Mouse (Mus musculus) kidney, postnatal 14 days (tissue): Measurements from ENCODE around the gene Cnr2.
"Not testable (repeated sequence)": the region's sequence is repeated elsewhere in the genome, so short reads cannot be mapped to it uniquely, and the experiment has no call there.

Experiments
- DNase-seq: peaks from one replicate; pipeline ENCODE4 v3.0.0; 2022; ENCODE audit warnings: mixed read lengths

Gene Cnr2

DNA sequence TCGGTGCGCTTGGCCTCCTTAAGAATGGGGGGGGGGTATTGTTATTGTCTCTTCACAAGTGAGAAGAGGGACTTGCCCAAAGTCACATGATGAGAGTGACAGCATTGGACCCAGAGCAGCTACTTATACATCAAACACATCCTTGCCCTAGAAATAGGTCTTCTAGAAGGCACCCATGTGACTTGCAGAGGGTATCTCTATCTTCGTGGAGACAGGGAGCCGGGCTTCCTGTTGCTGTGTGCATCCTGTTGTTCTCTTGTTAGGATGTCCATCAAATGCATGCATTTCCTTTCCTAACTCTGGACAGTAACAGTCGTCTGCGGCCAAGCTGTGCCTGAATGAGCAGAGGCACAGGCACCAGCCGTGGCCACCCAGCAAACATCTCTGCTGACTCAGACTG, 16.3 kb downstream of the Cnr2 start:
- peak; percentile 60 for DNase-seq

DNA sequence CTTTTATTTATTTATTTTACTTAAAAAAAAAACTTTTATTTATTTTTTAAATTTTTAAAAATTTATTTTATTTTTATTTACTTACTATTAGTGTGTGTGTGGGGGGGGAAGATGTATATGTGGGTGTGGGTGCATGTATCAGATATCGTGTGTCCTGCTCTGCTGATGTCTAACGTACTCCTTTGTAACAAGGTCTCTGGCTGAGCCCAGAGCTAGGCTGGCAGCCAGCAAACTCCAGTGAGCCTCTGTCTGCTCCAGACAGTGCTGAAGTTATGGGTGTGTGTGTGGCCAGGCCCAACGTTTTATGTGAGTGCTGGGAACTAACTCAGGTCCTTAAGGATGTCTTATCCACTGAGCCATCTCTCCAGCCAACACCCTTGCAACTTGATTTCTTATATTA, 17.0 kb downstream of the Cnr2 start:
- DNase-seq, result no peak

DNA sequence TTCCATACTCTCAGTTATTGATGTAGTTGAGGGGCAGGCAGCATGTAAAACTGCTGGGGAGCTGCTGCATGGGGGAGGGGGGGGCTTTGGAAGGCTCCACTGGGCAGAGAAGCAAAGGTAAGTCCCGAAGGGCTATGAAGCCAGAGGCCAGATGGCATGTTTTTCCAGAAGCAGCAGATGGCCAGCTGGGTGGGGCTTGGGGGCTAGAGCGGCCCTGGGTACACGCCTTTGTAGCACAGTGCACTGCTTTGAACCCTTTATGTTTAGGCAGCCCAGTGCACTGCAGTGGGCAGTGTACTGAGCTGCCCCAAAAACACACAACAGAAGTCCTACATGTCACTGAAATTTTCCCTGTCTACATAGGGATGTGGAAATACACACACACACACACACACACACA, 17.6 kb downstream of the Cnr2 start:
- no peak for DNase-seq

DNA sequence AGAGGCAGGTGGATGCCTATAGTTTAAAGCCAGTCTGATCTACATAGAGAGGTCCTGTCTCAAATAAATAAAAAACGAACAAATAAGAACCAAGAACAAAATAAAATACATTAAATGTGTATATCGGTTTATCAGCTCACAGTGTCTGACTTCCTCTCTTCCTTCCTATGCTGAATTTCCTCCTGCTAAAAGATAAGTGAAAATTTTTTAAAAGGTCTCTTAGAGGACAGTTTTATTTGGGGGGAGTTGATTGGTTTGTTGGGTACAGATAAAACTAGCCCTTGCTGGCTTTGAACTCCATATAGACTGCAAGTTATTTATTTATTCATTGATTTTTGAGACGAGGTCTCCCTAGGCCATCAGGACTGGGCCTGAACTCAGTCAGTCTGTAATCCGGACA, 18.2 kb downstream of the Cnr2 start:
- no peak for DNase-seq

DNA sequence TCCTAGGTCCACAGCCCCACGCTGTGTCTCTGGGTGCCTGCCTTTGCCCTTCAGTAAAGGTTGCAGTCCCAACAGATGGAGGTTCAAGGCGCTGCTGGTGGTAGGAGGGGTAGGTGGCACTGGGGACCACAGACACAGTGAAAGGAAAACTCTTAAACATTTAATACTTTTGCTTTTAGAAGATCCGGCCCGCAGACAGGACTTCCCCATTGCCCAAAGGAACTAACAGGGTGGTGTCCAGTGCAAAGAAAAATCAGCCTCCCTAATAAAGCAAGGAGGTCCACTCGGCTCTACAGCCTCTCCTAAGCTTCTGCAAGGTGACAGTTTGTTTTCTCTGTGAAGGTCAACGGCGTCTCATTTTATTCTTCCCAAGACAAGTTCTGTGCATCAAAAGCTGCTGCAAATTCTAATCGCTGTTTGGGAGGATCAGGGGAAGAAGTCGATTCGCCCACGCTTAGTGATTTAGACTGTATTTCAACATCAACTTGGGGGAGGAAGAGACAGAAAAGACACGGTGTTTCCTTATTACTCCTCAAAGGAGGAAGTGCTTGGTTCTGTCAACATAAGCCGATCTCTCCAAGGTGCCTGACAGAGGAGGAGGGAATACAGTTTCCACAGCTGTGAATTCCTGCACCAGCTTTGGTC, 23.6 kb downstream of the Cnr2 start:
- DNase-seq, result no peak

DNA sequence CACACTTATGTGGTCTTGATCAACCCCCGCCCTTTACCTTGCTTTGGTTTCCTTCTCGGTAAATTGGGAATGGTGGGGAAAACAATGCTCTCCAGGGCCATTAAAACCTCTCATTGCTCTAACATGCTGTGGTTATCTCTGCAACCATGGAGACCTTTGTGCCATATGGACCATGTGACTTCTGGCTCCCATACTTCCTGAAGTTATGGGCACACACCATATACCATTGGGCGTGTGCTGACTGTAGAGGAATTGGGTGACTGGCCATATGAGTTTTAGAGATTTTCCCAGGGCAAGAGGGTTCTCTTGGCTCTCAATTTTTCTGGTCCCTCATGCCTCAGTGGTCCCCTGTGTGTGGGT, 24.1 kb downstream of the Cnr2 start:
- no peak for DNase-seq

DNA sequence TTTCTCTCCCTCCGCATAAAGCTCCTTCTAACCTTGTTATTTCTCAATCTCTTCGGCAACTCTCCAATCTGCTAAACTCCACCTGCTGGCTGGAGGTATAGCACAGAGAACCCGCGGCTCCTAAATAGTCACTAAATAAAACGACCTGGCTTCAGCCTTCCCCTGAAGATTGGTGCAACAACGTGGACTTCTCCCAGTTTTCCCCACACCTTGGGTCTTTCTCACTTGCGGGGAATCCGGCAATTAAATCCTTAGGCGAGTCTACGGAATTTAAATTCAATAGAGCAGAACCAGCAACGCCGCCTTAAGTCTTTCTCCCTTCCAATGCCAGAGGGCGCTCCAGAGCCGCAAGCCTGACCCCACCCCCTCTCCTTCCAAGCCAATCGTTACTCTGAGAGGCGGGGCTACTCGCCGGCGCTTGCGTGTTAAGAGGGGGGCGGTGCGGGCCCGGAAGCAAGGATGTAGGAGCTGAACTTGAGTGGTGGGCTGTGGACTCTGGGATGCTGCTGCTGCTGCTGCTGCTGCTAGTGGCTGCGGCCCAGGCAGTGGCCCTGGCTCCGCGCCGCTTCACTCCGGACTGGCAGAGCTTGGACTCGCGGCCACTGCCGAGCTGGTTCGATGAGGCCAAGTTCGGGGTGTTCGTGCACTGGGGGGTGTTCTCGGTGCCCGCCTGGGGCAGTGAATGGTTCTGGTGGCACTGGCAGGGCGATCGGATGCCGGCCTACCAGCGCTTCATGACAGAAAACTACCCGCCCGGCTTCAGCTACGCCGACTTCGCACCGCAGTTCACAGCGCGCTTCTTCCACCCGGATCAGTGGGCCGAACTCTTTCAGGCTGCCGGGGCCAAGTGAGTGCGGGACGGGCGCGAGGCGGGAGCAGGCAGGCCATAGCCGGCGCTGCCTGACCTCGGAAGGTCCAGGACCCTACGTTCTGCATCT, 25.4 kb downstream of the Cnr2 start, which contains the start of gene Fuca1:
Fuca1 (plus strand) TSS at position 432 of the 938 bp plus-strand sequence.
- DNase-seq, result peak; percentile 97

DNA sequence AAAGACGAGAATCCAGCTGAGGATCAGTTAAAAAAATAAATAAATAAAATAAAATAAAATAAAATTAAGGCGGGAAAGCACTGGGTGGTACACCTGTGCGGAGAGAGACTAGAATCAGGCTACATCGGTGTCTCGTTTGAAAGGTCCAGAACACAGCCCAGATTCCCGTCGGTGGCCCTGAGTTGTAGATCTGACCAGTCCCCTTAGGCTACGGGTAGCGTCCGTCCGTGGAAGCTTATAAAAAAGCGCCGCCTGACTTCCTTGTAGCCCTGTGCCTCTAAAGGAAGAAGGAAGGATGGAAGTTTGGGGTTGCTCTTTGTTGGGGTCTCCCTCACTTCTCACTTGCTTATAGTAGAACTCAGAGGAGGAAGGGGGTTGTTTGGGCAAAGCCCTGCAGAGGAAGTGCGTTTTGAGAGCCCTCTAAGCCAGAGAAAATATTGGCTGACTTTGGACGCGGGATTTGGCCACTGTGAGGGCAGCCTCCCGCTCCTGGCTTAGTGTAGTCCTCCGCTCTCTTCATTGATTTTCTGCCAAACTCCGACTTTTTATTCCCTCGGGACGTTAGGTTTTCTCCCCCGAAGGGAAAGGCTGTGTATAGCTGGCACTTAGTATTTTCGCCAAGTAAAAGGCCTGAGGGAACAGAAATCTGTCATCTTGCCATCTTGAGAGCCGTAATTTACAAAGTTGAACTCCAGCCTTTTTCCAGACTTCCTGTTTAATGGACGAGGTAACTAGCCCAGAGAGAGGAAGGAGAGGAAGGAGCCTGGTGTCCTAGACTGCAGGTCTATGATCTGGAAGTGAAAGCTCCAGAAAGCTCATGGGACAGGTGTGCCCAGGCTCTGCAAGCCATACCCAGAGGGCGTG, 26.3 kb downstream of the Cnr2 start:
- DNase-seq, result peak; percentile 37

DNA sequence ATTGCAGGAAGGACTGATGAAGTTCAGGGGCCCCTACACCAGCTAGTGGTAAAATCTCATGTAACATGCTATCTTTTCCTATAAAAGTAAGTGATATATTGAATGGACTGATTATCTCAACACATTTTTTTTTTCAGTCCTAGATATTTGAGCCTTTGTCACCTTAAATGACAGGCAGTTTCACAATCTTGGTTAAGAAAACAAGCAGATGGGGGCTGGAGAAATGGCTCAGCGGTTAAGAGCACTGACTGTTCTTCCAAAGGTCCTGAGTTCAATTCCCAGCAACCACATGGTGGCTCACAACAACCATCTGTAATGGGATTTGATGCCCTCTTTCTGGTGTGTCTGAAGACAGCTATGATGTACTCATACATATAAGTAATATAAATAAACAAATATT, 27.0 kb downstream of the Cnr2 start:
- no peak for DNase-seq

DNA sequence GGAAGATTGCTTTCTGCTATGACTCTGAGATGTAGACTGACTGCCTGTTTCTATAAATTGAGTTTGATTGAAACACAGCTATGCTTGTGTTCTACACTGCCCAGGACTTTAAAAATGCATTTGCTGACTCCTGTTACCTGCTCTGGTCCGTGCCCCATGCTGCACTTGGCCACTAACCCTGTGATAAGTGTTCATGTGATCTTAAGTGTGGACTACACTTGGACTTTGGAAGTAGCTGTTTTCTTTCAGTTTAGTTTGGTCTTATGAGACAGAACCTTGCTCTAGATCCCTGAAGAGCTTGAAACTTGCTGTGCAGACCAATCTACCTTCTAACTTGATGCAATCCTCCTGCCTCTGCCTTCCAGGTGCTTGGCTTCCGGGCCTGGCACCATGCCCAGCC, 29.2 kb downstream of the Cnr2 start:
- peak; percentile 51 for DNase-seq

DNA sequence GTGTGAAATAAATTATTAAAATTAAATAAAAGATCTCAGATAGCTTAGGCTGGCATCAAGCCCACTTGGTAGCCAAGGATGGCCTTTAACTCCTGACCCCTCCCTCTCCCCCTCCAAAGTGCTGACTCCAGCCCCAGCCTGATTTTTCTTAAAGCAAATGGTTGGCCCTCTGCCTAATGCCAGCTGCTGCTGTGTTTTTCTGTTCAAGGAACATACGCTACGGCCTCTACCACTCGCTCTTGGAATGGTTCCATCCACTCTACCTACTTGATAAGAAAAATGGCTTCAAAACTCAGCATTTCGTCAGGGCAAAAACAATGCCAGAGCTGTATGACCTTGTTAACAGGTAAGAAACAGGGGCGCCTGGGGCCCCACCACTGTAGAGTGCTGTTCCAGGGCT, 30.1 kb downstream of the Cnr2 start:
- DNase-seq, result peak; percentile 56

DNA sequence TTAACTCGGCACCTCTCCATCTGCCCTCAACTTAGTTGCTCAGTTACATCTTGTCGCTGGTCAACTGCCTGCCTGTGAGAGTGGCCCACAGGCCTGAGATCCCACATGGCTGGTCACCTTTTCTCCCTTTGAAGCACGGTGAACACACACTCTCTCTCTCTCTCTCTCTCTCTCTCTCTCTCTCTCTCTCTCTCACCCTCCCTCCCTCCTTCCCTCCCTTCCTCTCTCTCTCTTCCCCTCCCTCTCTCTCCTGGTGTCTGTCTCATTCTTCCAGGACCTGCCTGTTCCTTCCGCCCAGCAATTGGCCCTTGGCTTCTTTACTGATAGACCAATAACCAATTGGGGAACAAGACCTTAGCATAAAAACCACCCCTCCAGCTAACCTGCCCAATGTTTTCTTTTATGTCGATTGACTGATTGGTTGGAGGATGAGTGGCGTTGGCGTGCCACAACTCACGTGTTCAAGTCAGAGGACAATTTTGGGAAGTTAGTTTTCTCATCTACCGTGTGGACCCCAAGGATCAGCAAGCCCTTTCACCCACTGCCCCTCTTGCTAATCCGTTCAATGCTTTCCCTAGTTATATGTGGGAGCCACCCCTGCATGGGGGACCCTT, 31.1 kb downstream of the Cnr2 start:
- DNase-seq, result no peak

DNA sequence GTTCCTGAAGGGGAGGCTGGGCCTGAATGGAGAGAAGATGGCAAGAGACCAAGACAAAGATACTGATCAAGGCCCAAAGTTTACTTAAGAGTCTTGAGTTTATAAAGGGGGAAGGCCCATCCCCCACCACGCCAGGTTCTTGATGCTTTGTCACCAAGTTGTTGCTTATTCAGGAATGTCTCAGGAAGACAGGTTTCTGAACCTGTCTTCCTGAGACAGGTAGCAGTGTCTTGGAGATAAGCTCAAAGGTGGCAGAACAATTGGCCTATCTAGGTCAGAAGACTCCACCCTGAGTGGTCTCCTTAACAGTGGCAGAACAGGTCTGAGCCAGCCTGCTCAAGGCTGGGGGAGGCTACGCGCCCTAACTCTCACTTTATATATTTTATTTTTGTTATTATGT, 31.7 kb downstream of the Cnr2 start:
- DNase-seq, result no peak

DNA sequence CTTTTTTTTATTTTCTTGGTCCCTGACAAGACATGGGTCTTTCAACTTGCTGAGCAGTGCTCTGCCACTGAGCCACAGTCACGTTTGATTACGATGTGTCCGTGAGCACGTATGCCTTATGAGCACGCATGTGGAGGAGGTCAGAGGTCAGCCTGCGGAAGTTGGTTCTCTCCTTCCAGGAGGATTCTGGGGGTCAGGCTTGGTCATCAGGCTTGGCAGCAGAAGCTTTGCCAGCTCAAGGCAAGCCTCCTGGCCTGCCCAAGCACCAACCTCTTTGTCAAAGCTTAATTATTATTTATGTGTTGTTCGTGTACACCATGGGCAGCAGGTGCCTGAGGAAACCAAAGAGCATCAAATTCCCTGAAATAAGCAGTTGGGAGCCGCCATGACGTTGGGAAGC, 33.2 kb downstream of the Cnr2 start:
- no peak for DNase-seq

DNA sequence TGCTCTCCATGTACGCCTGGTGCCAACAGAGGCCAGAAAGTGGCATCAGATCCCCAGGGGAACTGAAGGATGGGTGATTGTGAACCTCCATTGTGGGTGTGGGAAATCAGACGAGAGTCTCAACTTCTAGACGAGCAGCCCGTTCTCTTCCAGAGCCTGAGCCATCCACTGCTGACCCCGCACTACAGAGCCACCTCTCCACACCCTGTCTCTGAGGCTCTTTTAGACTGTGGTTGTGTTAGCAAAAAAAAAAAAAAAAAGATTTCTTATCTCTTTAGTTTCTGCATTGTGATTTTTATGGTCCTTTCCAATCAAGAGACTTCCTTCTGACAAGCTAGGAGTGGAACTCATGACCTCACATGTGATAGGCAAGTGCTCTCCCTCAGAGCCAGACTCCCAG, 34.2 kb downstream of the Cnr2 start:
- no peak for DNase-seq

DNA sequence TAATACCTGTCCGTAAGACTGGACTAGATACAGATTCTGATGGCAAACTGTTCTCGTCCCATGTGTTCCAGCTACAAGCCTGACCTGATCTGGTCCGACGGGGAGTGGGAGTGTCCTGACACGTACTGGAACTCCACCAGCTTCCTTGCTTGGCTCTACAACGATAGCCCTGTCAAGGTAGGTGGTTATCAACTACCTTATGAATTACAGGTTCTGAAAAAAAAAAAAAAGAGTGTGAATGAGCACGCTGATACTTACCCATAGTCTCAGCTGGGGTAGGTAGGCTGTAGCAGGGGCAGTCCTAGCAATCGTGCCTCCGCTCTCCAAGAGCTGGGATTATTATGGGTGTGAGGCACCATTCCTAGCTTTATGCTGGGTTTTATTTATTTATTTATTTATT, 34.6 kb downstream of the Cnr2 start:
- DNase-seq, result no peak

DNA sequence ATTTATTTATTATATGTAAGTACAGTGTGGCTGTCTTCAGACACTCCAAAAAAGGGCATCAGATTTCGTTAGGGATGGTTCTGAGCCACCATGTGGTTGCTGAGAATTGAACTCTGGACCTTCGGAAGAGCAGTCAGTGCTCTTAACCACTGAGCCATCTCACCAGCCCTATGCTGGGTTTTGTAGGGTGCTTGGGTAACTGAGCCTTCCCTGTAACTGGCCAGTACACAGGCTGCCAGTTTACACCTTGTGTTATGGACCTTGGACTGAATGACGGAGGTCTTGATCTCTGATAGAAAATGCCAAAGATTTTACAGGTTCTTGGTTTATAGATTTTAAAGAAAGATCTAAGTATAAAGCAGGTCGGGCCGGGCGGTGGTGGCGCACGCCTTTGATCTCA, 35.0 kb downstream of the Cnr2 start:
- DNase-seq, result no peak

DNA sequence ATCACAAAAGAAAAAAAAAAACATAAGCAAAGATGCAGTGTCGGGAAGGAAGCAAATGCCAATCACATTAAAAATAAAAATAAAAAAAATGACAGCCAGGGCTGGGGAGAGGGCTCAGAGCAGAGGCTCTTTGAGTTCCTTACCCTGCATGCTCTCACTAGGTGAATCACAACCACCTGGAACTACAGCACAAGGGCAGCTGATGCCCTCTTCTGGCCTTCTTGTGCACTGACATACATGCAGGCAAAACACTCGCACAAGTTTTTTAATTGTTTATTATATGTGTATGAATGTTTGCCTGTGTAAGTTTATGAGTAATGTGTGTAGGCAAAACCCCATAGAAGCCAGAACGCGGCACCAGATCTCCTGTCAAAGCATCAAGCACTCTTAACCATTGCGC, 36.6 kb downstream of the Cnr2 start:
- no peak for DNase-seq

DNA sequence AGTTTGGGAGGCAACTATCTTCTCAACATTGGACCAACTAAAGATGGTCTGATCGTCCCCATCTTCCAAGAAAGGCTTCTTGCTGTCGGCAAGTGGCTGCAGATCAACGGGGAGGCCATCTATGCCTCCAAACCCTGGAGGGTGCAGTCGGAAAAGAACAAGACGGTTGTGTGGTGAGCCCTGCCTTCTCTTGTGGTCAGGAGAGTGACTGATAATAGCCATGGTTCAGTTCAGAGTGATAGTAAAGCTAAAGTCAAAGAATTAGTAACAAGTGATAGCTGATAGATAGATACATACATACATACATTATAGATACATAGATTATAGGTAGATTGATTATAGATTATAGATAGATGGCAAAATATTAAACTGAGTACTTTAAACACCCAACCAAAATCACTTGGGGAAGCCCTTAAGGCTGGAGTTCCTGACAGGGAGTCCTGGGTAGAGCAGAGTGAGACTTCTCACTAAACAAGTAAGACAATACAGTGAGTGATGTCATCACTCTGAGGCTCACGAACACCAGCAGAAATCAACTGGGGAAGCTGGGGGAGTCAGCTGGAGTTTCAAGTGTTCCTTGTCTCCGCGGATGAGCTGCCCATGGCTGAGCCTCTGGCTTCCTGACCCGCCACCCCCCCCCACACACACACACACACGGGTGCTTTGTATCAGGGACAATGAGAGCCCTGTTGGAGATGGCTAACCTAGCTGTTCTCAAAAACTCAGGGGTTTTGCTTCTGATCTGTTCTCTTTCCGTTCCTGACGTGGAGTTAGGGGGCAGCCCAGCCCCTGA, 39.7 kb downstream of the Cnr2 start:
- DNase-seq, result no peak

DNA sequence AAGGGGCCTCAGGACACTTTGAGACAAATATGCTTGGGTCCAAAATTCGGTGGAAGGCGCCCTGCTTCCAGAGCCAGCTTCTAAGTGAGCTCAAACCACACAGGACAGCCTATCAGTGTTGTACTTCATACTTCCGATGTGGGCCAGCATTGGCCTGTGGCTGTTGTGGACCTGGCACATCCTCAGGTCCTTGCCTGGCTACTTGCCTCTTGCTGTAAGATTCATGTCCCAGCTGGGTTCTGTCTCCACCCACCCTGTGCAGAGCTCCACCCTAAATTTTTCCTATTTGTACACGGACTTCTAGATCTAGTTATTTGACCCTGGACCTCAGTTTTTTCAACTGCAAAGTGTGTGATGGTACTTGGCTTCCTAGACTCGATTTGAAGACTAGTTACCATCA, 40.3 kb downstream of the Cnr2 start:
- DNase-seq, result no peak

DNA sequence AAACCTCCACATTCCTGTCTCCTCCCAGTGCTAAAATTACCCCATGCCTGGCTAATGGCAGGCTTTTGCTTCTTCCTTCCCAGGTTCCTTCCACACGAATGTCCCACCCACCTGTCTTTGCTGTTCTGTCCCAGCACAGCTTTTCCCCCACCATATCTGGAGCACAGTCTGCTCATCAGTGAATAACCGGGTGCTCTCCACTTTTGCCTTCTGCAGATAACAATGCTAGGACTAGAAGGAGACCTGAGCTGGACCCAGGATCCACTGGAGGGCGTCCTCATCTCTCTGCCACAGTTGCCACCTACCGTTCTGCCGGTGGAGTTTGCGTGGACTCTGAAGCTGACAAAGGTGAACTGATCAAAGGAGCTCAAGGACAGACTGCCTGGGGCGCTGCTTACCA, 43.7 kb downstream of the Cnr2 start:
- no peak for DNase-seq

DNA sequence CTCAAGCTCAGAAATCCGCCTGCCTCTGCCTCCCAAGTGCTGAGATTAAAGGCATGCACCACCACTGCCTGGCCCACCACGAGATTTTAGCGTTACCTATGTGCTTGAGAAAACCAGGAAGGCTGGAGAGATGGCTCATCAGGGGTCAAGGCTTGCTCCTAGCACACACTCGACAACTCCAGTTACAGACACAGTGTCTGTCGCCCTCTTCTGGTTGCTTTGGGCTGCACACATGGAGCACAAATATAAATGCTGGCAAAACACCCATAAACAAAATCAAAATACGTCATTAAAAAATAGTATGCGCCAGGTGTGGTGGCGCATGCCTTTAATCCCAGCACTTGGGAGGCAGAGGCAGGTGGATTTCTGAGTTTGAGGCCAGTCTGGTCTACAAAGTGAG, 45.8 kb downstream of the Cnr2 start:
- DNase-seq, result not testable (repeated sequence)
